Mouse (Mus musculus): ENCODE results near the gene Mien1.

DNA sequence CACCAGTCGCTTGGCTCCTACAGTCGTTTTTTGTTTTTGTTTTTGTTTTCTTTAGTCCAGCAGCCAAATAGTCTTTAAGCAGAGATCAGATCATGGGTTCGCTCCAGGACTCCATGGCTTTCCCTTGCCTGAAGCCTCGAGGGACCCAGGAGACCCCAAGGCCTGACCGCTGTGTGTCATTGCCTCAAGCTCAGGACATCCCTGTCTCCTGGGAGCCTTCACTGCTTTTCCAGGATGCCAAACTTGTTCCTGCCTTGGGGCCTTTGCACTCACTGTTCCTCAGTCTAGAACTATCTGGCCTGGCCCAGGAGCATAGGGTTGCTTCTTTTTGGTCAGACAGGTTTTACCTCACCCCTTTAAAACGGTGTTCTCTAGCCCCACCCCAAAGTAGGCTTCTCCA is 32.2 kb downstream of the Mien1 start:
- TF ChIP-seq GATA1 (IDR thresholded peaks at IDR 0.05; ENCODE audit: borderline replicate concordance, low read length), result no peak
- TF ChIP-seq FLI1 (IDR thresholded peaks at IDR 0.05; ENCODE audit: low read length), result no peak
